Mouse (Mus musculus): ENCODE results near the gene Lactb. TPM values are rescaled to one million over a fixed set of nuclear protein-coding genes. Genes with fewer than 3 reads are reported as not detected.

Gene Lactb
- total RNA-seq, 4 experiments from 2014 or later, result 18.3 to 23.1 (median 22.6) TPM

DNA sequence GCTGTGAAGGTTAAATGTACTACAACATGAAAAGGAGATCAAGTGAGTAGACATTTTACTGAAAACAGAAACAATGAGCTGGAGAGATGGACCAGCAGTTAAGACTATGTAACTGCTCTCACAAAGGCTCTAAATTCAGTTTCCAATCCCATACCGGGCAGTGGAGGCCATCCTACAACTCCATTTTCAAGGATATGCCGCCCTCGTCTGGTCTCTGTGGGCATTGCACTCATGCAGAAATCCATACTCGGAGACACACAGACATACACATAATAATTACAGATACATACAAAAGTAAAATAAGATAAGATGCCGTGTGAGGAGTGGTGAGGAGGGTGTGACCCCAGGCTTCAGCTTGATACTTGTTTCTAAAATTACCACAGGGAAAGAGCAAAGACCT lies 5.2 kb upstream of the Lactb start:
- peak; percentile 21 to 26 for DNase-seq (ENCODE audit: low spot score in 2 of 2)

GRCm38 (mm10) chr9:66978468-66978867 lies 3.2 kb upstream of the Lactb start:
- no peak for DNase-seq (ENCODE audit: low spot score in 2 of 2)

GRCm38 (mm10) chr9:66977982-66978381 lies 2.7 kb upstream of the Lactb start:
- DNase-seq (ENCODE audit: low spot score in 2 of 2), result no peak

DNA sequence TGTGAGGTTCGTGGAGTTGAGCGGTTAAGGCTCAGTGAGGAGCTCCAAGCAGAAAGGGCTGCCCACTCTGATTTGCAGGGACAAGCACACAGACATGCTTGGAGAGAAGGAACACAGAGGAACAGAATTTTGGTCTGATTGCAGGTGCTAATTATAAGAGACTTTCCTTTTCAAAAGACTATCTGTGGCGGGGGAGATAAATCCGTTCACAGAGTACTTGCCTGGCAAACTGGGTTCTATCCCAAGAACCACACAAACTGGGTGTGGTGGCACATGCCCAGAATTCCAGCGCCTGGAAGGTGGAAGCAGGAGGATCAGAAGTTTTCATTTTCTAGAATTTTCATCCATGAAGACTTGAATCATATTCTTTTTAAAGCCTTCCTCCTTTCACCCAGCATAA lies 1.8 kb upstream of the Lactb start:
- DNase-seq (ENCODE audit: low spot score in 2 of 2), result no peak

GRCm38 (mm10) chr9:66974721-66975225 lies 511 bp downstream of the Lactb start:
- peak; percentile 60 to 62 for DNase-seq (ENCODE audit: low spot score in 2 of 2)

- DNase-seq (ENCODE audit: low spot score in 2 of 2), result no peak
Measured at GRCm38 (mm10) chr9:66971116-66971515, 4.2 kb downstream of the Lactb start.

- DNase-seq (ENCODE audit: low spot score in 2 of 2), result no peak
Measured at GRCm38 (mm10) chr9:66967492-66967891, 7.8 kb downstream of the Lactb start.

GRCm38 (mm10) chr9:66961478-66961877 lies 13.8 kb downstream of the Lactb start:
- no peak for DNase-seq (ENCODE audit: low spot score in 2 of 2)

GRCm38 (mm10) chr9:66957451-66957850 lies 17.8 kb downstream of the Lactb start:
- DNase-seq (ENCODE audit: low spot score in 2 of 2), result no peak

GRCm38 (mm10) chr9:66952886-66953285 lies 22.4 kb downstream of the Lactb start:
- no peak for DNase-seq (ENCODE audit: low spot score in 2 of 2)

DNA sequence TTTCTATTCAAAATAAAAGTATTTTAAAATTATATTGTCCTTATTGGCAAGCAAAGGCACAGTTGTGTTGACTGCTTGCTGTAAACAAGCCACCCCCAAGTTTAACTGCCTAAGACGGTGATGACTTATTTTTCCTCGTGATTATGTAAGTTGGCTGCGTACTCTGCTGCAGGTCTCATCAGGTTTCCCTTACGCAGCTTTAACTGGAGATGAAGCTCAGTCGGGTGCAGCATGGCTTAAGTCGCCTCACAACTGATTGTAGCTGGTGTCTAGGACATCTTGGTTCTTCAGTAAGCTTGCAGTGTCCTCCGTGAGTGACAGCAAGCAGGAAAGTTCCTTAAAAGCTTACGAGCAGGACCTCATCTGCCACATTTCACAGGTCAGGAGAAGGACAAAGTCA lies 23.0 kb downstream of the Lactb start:
- DNase-seq (ENCODE audit: low spot score in 2 of 2), result peak; percentile 13 to 38

- DNase-seq (ENCODE audit: low spot score in 2 of 2), result no peak
Measured at GRCm38 (mm10) chr9:66948536-66948935, 26.7 kb downstream of the Lactb start.

DNA sequence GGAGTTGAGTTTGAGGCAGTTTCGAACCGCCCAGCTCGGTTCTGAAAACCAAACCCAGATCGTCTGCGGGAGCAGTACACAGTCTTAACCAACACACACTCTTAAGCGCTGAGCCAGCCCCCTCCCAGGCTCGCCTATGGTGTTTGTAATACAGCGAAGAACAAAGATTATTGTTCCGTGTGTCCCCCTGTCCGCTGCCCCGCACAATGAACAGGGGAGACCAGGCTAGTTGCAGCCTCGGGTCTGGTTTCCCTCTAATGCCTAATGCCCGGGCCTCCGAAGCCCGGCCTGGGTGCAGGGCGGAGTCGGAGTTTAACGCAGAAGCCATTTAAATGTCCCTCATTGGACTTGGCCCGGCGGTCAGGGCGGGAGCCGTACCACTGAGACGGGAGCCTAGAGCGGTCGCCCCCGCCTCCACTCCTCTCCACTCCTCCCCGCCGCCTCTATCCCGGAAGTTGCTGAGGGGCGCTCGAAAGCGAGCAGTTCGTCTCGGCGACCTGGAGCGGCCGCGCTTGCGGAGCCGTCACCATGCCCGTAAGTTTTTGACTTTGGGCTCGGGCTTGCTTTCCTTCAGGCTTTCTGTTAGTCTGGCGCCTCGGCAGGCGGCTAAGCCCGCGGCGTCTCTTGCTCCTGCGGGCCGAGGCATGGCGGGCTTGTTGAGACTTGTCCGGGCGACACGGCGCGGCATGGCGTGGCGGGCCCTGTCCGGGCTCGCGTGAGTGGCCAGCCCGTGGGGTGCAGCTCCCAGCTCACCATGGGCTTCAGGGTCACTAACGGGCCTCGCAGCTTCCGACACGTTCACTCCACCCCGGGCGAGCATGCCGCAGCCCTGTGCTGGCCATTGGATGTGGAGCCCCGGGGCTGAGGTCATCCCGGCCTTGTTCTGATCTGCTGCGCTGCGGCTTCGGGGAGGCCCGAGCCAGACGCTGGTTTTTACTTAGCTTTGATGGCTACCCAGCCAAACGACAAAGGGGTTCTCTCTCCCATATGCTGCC lies 29.3 kb downstream of the Lactb start, which contains the start of gene Rps27l:
Rps27l (plus strand) TSS at position 440 of the 995 bp plus-strand sequence.
- DNase-seq (ENCODE audit: low spot score in 2 of 2), result peak; percentile 93 to 95

- DNase-seq (ENCODE audit: low spot score in 2 of 2), result no peak
Measured at GRCm38 (mm10) chr9:66945161-66945560, 30.1 kb downstream of the Lactb start.

DNA sequence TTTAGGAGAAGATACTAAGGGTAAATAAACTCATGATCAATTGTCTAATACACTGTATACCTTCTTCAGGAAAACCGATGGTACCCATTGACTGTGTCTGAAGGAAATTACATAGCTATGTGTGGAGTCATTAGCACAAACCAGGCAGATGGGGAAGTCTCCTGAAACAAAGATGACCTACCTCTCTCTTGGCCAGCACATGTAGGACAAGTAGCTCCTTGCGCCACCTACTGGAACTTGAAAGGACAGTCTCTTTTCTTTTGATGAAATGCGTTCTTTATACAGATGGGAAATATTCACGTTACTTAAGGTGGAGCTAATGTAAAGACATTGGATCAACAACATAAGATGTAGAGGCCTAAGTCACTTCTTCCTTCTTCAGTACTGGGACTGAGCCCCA lies 36.4 kb downstream of the Lactb start:
- DNase-seq (ENCODE audit: low spot score in 2 of 2), result no peak

GRCm38 (mm10) chr9:66937507-66937906 lies 37.8 kb downstream of the Lactb start:
- peak; percentile 77 to 83 for DNase-seq (ENCODE audit: low spot score in 2 of 2)

DNA sequence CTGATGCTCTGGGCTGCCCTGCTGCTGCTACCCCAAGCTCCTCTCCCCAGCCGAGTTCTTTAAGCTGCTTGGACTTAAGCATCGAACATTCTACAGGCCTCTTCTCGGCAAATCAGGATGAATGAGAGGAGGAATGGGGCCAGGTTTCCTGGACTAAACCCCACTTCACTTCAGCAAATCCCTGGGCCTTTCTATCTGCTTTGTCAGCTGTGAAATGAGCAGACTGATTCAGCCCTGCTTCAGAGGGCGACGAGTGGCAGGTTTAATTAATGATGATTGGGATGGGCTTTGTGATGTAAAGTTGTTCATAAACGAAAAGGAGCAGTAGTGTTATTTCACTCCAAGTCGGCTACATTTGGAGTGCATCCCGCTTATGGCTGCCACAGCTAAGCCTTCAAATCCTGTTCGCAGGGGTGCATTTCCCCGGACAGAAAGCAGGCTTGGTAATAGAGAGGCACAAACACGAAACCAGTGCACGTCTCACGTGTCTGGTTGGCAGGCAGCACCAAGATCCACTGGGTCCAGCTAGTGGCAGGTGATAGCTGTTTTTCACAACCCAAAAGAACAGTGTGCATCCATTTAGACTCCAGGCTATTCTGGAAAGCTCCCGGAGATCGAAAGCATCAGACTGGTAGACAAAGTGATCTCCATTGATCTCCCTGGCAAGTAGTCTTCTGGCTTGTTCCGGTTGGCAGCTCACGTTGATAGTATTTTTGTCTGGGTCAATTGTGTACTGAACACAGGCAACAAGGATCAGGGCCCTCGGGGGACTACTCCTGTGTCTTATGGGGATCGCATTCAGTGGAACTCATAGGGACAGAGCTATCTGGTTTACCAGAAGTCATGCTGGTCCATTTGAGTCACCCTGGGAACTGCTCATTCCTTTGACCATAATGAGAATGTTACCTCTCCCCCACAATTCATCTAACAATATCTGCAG lies 41.1 kb downstream of the Lactb start:
- no peak for DNase-seq (ENCODE audit: low spot score in 2 of 2)

GRCm38 (mm10) chr9:66930351-66930750 lies 44.9 kb downstream of the Lactb start:
- DNase-seq (ENCODE audit: low spot score in 2 of 2), result no peak

DNA sequence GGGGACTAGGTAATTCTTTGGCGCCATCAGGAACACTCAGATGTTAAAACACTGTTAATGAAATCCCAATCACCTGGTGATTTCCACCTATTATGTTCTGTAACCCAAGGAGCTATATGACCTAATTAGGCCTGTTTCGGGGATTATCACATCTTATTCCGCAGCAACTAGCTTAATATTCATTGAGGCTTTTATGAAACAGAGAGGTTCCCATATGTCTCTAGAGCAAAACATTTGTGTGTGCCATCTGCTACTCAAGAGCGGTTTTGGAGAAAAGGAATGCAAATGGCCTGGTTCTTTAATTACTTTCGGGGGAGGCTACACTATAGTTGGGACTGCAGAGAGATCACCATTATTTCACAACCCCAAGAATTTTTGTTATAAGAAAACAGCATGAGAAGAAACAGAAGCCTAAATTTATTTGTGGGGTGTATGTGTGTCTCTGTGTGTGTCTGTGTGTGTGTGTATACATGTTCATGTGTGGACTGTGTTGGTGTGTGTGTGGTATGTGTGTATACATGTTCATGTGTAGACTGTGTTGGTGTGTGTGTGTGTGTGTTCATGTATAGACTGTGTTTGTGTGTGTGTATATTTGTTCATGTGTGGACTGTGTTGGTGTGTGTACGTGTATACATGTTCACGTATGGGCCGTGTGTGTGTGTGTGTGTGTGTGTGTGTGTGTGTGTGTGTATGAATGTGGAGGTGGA lies 47.4 kb downstream of the Lactb start:
- DNase-seq (ENCODE audit: low spot score in 2 of 2), result no peak

DNA sequence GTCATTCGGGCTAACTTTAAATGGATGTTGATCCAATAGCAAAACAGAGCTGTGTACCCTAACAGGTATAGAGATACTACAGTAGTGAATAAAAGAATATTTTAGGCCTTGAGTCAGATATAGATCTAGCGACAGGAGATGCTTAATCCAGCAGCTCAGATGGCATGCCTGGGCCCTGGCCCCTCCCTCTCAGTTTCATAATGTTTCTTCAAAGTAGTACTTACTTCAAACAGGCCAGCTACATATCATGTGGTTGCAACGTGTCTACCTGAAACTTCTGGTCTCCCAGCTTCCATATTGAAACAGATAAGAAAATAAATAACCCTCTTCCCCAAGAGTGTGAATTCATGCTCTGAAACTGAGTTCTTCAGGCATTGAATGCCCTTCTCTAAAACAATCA lies 49.4 kb downstream of the Lactb start:
- DNase-seq (ENCODE audit: low spot score in 2 of 2), result no peak

- no peak for DNase-seq (ENCODE audit: low spot score in 2 of 2)
Measured at GRCm38 (mm10) chr9:66922076-66922475, 53.2 kb downstream of the Lactb start.
